Mouse (Mus musculus): ENCODE results near the gene Nptx2.

Gene Nptx2

DNA sequence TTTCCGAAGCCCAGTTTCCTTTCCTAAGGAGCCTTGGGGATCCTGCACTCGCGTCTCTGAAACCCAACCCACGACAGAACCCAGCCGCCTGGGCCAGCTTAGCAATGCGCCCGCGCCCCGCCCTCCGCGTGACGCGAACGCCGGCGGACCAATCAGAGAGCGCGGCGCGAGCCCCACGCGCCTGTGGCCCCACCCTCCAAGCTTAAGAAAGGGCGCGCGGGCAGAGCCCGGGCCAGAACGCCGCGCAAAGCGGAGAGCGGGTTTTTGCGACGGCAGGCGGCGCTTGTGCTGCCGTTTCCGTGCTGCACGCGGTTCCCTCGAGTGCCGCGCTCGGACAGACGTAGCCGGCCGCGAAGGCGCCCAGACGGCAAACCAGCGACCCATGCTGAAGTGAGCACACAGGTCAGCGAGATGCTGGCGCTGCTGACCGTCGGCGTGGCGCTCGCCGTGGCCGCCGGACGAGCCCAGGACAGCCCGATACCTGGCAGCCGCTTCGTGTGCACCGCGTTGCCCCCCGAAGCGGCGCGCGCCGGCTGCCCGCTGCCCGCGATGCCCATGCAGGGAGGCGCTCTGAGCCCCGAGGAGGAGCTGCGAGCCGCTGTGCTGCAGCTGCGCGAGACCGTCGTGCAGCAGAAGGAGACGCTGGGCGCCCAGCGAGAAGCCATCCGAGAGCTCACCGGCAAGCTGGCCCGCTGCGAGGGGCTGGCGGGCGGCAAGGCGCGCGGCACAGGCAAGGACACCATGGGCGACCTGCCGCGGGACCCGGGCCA is at the start of gene Nptx2:
Gene Nptx2, plus strand, starts transcription at position 250 of the 770 bp plus-strand sequence.
- in situ Hi-C loops (cut with MboI; ENCODE audit: low pct_unique_long_range_greater_than_20kb in 1 of 2, low sequenced_read_pairs in 2 of 2, unreplicated experiment in 1 of 2): no loop called here

DNA sequence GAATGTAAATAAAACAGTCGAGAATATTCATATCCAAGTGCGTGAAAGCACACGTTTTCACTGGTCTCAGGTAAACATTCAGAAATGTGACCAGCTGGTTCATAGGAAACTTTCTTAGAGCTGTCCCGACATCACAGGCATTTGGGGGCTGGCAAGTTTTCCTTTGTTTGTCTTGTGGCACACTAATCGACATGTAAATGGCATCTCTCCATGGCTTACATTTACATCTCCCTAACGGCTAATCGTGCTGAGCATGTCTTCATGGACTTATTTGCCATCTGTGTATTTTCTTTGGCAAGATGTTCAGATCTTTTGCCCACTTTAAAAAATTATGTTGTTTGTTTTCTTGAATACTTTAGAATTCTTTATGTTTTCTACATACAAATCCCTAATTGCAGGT is 49.2 kb upstream of the Nptx2 start:
- in situ Hi-C loops (cut with MboI; ENCODE audit: low pct_unique_long_range_greater_than_20kb in 1 of 2, low sequenced_read_pairs in 2 of 2, unreplicated experiment in 1 of 2): no loop called here

- in situ Hi-C loops (cut with MboI; ENCODE audit: low pct_unique_long_range_greater_than_20kb in 1 of 2, low sequenced_read_pairs in 2 of 2, unreplicated experiment in 1 of 2): no loop called here
Observed at GRCm38 (mm10) chr5:144504239-144504638, 41.5 kb upstream of the Nptx2 start.

DNA sequence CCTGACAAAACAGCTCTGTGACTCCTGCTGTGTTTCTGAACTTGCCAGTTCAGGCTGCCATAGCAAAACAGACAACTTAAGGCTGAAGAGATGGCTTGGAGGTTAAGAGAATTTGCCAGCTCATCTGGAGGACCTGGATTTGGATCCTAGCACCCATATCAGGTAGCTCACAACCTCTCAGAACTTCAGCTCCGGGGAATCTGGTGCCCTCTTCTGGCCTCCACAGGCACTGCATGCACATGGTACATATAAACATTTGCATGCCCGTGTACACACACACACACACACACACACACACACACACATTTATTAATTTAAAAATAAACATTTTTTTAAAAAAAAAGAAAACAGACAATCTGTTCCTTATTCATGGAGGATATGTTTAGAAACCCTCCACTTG is 40.0 kb upstream of the Nptx2 start:
- in situ Hi-C loops (cut with MboI; ENCODE audit: low pct_unique_long_range_greater_than_20kb in 1 of 2, low sequenced_read_pairs in 2 of 2, unreplicated experiment in 1 of 2): no loop called here

- in situ Hi-C loops (cut with MboI; ENCODE audit: low pct_unique_long_range_greater_than_20kb in 1 of 2, low sequenced_read_pairs in 2 of 2, unreplicated experiment in 1 of 2): no loop called here
Observed at GRCm38 (mm10) chr5:144506156-144506555, 39.5 kb upstream of the Nptx2 start.

DNA sequence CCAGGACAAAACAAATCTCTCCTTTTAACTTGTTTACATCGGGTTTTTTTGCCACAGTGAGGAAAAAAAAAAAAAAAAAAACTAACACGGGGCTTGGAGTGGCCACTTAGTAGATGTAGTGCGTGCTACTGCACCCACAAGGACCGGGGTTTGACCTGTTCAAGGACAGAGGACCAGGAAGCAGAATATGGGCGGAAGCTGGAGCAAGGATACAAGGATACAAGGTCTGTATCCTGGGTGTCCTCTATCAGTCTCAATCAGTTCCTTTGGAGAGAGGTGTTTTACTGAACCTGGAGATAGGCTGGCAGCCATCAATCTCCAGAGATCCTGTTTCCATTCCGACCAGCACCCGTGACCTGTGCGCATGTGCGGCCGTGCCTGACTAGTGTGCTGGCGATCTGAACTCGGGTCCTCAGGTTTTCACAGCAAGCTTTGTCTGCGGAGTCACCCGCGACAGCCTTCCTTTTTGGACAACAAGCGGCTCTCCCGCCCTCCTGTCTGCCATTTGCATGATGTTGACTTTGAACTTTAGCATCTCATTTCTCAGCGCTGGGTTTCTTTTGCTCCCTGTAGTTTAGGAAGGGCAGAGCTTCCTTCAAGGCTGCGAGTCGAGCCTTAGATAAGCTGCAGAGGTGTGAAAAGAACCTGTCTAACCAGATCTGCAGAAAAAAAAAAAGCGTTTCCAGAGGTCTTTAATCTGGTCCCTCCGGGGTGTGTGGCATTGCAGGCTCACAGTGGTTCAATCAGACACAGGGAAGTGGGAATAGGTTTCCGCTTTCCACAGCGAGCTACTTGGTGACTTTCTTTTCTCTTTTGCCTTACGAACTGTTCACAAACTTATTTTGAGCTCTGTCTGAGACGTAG is 38.8 kb upstream of the Nptx2 start:
- in situ Hi-C loops (cut with MboI; ENCODE audit: low pct_unique_long_range_greater_than_20kb in 1 of 2, low sequenced_read_pairs in 2 of 2, unreplicated experiment in 1 of 2): no loop called here

GRCm38 (mm10) chr5:144509431-144509830 is 36.3 kb upstream of the Nptx2 start:
- in situ Hi-C loops (cut with MboI; ENCODE audit: low pct_unique_long_range_greater_than_20kb in 1 of 2, low sequenced_read_pairs in 2 of 2, unreplicated experiment in 1 of 2): no loop called here

GRCm38 (mm10) chr5:144514738-144515137 is 31.0 kb upstream of the Nptx2 start:
- in situ Hi-C loops (cut with MboI; ENCODE audit: low pct_unique_long_range_greater_than_20kb in 1 of 2, low sequenced_read_pairs in 2 of 2, unreplicated experiment in 1 of 2): no loop called here

- in situ Hi-C loops (cut with MboI; ENCODE audit: low pct_unique_long_range_greater_than_20kb in 1 of 2, low sequenced_read_pairs in 2 of 2, unreplicated experiment in 1 of 2): no loop called here
Observed at GRCm38 (mm10) chr5:144515241-144515640, 30.5 kb upstream of the Nptx2 start.

DNA sequence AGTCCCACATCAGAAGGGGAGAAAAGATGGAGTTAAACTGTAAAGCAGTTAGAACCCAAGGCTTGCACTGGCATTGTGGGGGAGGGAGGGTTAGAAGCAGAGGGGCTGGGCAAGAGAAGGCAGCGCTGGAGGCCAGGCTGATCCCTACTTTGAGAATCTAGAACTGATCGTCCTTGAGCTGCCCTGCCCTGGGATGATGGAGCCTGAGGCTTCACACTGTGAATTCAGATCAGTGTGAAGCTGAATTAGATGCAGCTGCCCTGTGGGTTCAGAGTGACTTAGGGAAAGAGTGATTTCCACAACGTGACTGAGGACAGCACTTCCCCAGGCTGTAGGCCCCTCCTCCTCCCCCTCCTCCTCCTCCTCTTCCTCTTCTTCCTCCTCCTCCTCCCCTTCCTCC is 25.6 kb upstream of the Nptx2 start:
- in situ Hi-C loops (cut with MboI; ENCODE audit: low pct_unique_long_range_greater_than_20kb in 1 of 2, low sequenced_read_pairs in 2 of 2, unreplicated experiment in 1 of 2): loop anchor here (10.0 kb wide), 1 partner anchor 215 kb away; no protein-coding TSS in a partner anchor

- in situ Hi-C loops (cut with MboI; ENCODE audit: low pct_unique_long_range_greater_than_20kb in 1 of 2, low sequenced_read_pairs in 2 of 2, unreplicated experiment in 1 of 2): loop anchor here (10.0 kb wide), 1 partner anchor 210 kb away; no protein-coding TSS in a partner anchor
Observed at GRCm38 (mm10) chr5:144524774-144525173, 20.9 kb upstream of the Nptx2 start.

DNA sequence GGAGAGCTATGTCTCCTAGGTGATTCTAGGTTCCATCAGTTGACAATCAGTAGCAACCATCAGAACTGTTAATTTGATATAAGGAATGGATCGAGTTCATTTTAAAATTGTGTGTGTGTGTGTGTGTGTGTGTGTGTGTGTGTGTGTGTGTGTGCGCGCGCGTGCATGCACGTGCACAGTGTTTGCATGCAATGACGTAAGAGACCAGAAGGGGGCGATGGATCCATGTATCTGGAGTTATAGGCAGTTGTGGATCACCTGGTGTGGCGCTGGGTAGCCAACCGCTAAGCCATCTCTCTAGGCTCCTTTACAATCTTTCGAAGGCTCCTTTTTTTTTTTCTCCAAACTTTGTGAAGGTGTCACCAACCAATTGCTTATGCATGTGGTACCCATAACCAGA is 16.6 kb upstream of the Nptx2 start:
- in situ Hi-C loops (cut with MboI; ENCODE audit: low pct_unique_long_range_greater_than_20kb in 1 of 2, low sequenced_read_pairs in 2 of 2, unreplicated experiment in 1 of 2): loop anchor here (10.0 kb wide), 1 partner anchor 206 kb away; no protein-coding TSS in a partner anchor

- in situ Hi-C loops (cut with MboI; ENCODE audit: low pct_unique_long_range_greater_than_20kb in 1 of 2, low sequenced_read_pairs in 2 of 2, unreplicated experiment in 1 of 2): no loop called here
Observed at GRCm38 (mm10) chr5:144542711-144543308, 2.9 kb upstream of the Nptx2 start.

DNA sequence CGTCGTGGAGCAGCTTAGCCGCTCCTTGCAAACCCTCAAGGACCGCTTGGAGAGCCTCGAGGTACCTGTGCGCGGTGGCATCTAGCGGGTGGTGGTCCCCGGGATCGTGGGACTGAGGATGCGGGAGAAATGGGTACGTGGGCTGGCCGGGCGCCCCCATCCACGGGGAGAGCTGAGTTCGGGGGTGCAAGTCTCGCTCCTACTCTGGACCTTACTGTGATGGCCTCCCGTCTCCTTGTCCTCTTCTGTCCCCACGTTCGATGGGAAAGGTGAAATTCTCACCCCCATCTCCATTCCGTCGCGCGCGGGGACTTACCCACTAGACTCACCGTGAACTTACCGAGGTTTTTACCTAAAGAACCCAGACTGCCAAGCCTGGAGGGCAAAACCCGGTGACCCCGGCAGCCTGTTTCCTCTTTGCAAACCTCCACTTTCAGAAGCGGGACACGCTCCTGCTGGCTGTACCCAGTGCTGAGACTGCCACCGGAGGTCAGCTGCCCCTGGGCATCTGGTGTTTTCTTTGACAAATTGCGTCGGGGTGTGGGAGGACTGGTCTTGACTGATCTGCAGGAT is 807 bp downstream of the Nptx2 start:
- in situ Hi-C loops (cut with MboI; ENCODE audit: low pct_unique_long_range_greater_than_20kb in 1 of 2, low sequenced_read_pairs in 2 of 2, unreplicated experiment in 1 of 2): no loop called here

DNA sequence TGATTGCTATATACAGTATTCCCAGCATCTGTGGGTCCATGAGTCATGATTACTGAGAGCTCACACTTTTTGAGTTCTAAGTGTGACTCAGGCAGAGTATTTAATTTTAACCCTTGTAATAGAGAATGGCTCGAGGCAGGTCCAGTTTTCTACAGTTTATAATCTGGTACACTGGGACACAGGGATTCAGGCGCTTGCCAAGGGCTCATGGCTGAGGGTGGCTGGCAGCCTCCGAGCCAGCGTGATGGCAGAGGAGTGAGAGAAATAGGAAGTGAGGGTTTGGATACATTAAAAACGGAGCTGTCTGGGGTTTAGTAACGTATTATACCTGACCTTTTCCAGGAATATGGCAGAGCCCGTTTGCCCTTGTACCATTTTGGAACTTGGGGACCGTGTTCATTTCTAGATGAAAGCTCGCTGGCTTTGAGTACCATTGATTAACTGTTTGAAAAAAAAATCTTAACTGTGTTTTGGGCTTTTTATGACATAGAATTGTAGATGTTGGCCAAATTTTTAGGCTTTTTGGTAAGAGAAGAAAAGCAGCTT is 1.7 kb downstream of the Nptx2 start:
- in situ Hi-C loops (cut with MboI; ENCODE audit: low pct_unique_long_range_greater_than_20kb in 1 of 2, low sequenced_read_pairs in 2 of 2, unreplicated experiment in 1 of 2): no loop called here

DNA sequence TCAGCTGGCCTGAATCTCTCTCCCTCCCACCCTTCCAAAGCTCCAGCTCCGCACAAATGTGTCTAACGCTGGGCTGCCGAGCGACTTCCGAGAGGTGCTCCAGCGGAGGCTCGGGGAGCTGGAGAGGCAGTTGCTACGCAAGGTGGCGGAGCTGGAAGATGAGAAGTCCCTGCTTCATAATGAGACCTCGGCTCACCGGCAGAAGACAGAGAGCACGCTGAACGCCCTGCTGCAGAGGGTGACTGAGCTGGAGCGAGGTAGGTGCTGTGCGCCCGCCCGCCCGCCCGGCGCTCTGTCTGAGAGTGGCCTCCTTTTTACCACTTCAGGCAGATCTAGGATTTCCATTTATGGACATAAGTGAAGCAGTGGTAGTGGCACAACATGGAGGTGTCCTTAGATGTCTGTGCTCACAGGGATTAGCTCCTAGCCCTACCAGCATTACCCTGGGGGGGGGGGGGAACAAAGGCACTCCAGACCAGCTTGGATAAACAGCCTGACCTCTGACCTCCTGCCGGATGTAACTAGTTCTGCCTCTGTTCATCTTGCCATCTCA is 2.5 kb downstream of the Nptx2 start:
- in situ Hi-C loops (cut with MboI; ENCODE audit: low pct_unique_long_range_greater_than_20kb in 1 of 2, low sequenced_read_pairs in 2 of 2, unreplicated experiment in 1 of 2): no loop called here

GRCm38 (mm10) chr5:144550003-144550402 is 4.3 kb downstream of the Nptx2 start:
- in situ Hi-C loops (cut with MboI; ENCODE audit: low pct_unique_long_range_greater_than_20kb in 1 of 2, low sequenced_read_pairs in 2 of 2, unreplicated experiment in 1 of 2): no loop called here

- in situ Hi-C loops (cut with MboI; ENCODE audit: low pct_unique_long_range_greater_than_20kb in 1 of 2, low sequenced_read_pairs in 2 of 2, unreplicated experiment in 1 of 2): no loop called here
Observed at GRCm38 (mm10) chr5:144550622-144551137, 5.0 kb downstream of the Nptx2 start.
